Mouse (Mus musculus) embryonic fibroblast, embryonic 13.5 days (primary cell): ENCODE measurements around the gene C1qtnf6.

Source experiments
- CTCF ChIP-seq: IDR thresholded peaks from 2 replicates; pipeline ENCODE4 v1.5.1; 2011; ENCODE audit warnings: mild to moderate bottlenecking, control low read depth, low read length, moderate library complexity, borderline replicate concordance; ENCODE audit not compliant: insufficient read depth
- POLR2A ChIP-seq: IDR thresholded peaks from 2 replicates; pipeline ENCODE4 v1.6.1; 2011; ENCODE audit warnings: low read depth, mild to moderate bottlenecking, control low read depth, low read length, moderate library complexity

GRCm38 (mm10) chr15:78476878-78477277 is 54.3 kb downstream of the C1qtnf6 start:
- TF ChIP-seq POLR2A: no peak
- no peak for TF ChIP-seq CTCF
